Mouse (Mus musculus) forebrain, embryonic 11.5 days (tissue): ENCODE data around the gene Adamts17. TPM values are rescaled to one million over a fixed set of nuclear protein-coding genes. Genes with fewer than 3 reads are reported as not detected.

Source experiments
- ATAC-seq: fragments of 200-750 bp; cut with Nextera tagmentation; replicated peaks from 2 replicates; pipeline ENCODE4 v1.8.0; 2017; ENCODE audit warnings: moderate TSS enrichment; ENCODE audit not compliant: low FRiP score
- DNase-seq: peaks from one replicate; pipeline ENCODE4 v3.0.0-alpha.2; 2017; ENCODE audit warnings: low spot score
- H3K27ac ChIP-seq: fragments of 300-500 bp; sonication (generic); 2 replicates; pipeline ENCODE4 v1.5.1; 2014; ENCODE audit warnings: low read depth, low read length
- H3K27me3 ChIP-seq: fragments of 300-500 bp; sonication (generic); 2 replicates; pipeline ENCODE4 v1.6.1; 2014; ENCODE audit warnings: mild to moderate bottlenecking, low read length, mixed read lengths; ENCODE audit not compliant: control insufficient read depth, insufficient read depth
- H3K36me3 ChIP-seq: fragments of 300-500 bp; sonication (generic); 2 replicates; pipeline ENCODE4 v1.6.1; 2014; ENCODE audit warnings: mild to moderate bottlenecking, low read length, moderate library complexity, mixed read lengths; ENCODE audit not compliant: control insufficient read depth, insufficient read depth
- H3K4me1 ChIP-seq: fragments of 300-500 bp; sonication (generic); replicated peaks from 2 replicates; pipeline ENCODE4 v1.6.1; 2014; ENCODE audit warnings: low read length, mixed read lengths; ENCODE audit not compliant: control insufficient read depth, insufficient read depth
- H3K4me2 ChIP-seq: fragments of 300-500 bp; sonication (generic); 2 replicates; pipeline ENCODE4 v1.6.1; 2014; ENCODE audit warnings: low read depth, mild to moderate bottlenecking, low read length, moderate library complexity, mixed read lengths; ENCODE audit not compliant: severe bottlenecking
- H3K4me3 ChIP-seq: fragments of 300-500 bp; sonication (generic); 2 replicates; pipeline ENCODE4 v1.5.1; 2014; ENCODE audit warnings: low read depth, low read length
- H3K9ac ChIP-seq: fragments of 300-500 bp; sonication (generic); 2 replicates; pipeline ENCODE4 v1.6.1; 2014; ENCODE audit warnings: low read length
- H3K9me3 ChIP-seq: fragments of 300-500 bp; sonication (generic); 2 replicates; pipeline ENCODE4 v1.6.1; 2016; ENCODE audit warnings: low read length, mixed read lengths; ENCODE audit not compliant: control insufficient read depth
- WGBS: fragments of 180-500 bp; shearing (Covaris S2); extraction: QIAGEN DNeasy Blood & Tissue Kit; methylation state at CpG from one replicate; pipeline ENCODE4 v1.1.7; 2014; 5-methylcytosine and 5-hydroxymethylcytosine counted together
- polyA plus RNA-seq: library from polyadenylated mRNA; unstranded; fragments of >200 nt; fragmentation: Nextera tagmentation; extraction: Ambion mirVana; gene quantifications from 2 replicates; pipeline ENCODE4 v1.2.1, GENCODE M21; 2014

Gene Adamts17
- polyA plus RNA-seq, 1 experiment from 2014 or later = 0.72 TPM

DNA sequence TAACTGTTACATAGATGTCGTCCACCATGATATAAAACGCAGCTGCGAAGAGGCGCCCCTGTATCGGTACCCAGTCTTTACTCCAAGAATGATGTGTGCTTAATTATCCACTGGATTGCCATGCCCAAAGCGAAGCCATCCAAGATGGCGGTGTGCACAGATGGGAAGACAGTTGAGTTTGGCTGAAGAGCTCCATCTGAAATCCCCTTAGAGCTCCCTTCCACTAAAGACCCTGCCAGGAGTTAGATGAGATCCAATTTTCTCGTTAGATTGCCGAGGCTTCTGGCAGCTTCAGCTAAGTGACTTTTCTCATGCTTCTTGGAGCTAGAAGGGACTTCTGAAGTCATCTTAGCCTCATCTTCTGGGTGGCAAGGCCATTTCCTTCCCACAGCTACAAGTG, 136.8 kb downstream of the Adamts17 start:
- H3K36me3 ChIP-seq = no peaks in the 10 kb centered on the region
- H3K9ac ChIP-seq = no peak overlapping the region
- H3K27ac ChIP-seq = no peak overlapping the region
- H3K4me3 ChIP-seq = no peak overlapping the region
- H3K9me3 ChIP-seq = no peaks in the 10 kb centered on the region
- no peaks in the 10 kb centered on the region for H3K4me1 ChIP-seq
- WGBS = 96% methylated on average over 9 of the region's 9 CpGs
- DNase-seq = no peak
- ATAC-seq = no peak
- H3K27me3 ChIP-seq = no peaks in the 10 kb centered on the region
- no peak overlapping the region for H3K4me2 ChIP-seq

DNA sequence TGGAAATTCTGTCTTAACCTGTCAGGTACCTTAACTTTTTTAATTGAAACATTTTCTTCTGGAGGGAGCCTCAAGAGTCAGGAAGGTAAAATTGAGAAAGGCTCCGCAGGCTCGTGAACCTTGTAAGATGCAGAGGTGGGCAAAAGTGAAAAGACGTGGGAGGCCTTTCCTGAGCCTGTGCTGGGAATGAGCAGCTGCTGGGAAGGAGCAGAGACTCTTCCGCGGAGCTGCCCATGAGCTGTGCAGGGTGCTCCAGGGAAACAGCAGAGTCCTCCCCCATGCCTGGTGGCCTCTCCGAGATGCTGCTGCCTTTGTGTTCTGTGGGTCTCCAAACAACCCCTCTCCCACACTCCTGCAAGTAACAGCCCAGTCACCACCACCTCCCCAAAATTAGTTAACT, 142.1 kb downstream of the Adamts17 start:
- no peak overlapping the region for H3K4me3 ChIP-seq
- no peak overlapping the region for H3K27ac ChIP-seq
- no peaks in the 10 kb centered on the region for H3K27me3 ChIP-seq
- 87% methylated on average over 6 of the region's 6 CpGs for WGBS
- ATAC-seq = no peak
- DNase-seq = no peak
- no peaks in the 10 kb centered on the region for H3K36me3 ChIP-seq
- no peaks in the 10 kb centered on the region for H3K9me3 ChIP-seq
- no peak overlapping the region for H3K9ac ChIP-seq
- H3K4me2 ChIP-seq = no peak overlapping the region
- no peaks in the 10 kb centered on the region for H3K4me1 ChIP-seq

- no peak overlapping the region for H3K4me2 ChIP-seq
- no peak for DNase-seq
- H3K4me3 ChIP-seq = no peak overlapping the region
- H3K9me3 ChIP-seq = no peaks in the 10 kb centered on the region
- H3K9ac ChIP-seq = no peak overlapping the region
- ATAC-seq = no peak
- H3K27me3 ChIP-seq = no peaks in the 10 kb centered on the region
- no peaks in the 10 kb centered on the region for H3K4me1 ChIP-seq
- H3K27ac ChIP-seq = no peak overlapping the region
- H3K36me3 ChIP-seq = no peaks in the 10 kb centered on the region
- 83% methylated on average over 5 of the region's 5 CpGs for WGBS
These were observed 142.5 kb downstream of the Adamts17 start for GRCm38 (mm10) chr7:66982084-66982483.

DNA sequence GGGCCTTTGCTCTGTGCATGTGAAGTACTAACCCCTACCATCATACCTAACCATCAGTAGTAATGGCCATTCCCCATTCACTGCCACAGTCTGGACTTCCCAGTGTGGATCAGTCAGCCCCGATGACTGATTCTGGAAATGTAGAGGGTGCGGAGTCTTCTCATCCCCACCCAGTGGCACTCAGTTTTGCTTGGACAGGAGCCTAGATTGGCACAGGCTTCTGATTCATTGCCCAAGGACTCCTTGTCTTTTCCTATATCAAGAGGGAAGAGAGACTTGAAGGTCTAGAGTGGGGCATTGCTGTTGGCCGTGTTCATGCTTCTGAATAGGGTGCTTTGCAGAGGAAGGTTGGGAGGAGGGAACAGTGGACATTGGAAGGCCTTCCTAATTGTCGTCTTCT, 148.1 kb downstream of the Adamts17 start:
- H3K27me3 ChIP-seq = no peaks in the 10 kb centered on the region
- H3K4me1 ChIP-seq = no peaks in the 10 kb centered on the region
- no peak overlapping the region for H3K9ac ChIP-seq
- no peak overlapping the region for H3K27ac ChIP-seq
- no peaks in the 10 kb centered on the region for H3K36me3 ChIP-seq
- no peaks in the 10 kb centered on the region for H3K9me3 ChIP-seq
- DNase-seq (no peak), ATAC-seq (no peak)
- 90% methylated on average over 4 of the region's 4 CpGs for WGBS
- H3K4me2 ChIP-seq = no peak overlapping the region
- no peak overlapping the region for H3K4me3 ChIP-seq

DNA sequence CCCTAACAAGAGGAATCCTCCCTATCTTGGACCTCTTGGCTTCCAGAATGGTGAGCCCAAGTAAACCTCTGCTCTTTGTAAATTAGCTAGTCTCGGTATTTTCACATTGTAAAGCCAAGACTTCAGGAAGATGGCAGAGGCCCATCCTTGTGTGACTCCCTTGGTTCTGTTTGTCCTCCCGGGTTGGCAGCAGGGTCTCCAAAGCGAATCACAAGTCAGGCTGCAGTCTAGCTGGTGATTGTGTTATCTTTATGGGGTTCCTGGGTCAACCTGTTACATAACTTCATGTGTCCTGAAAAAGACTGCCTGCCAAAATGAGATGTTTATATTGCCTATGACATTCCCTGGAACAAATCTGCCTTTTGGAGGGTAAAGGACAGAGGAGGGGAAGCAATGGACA, 148.9 kb downstream of the Adamts17 start:
- H3K36me3 ChIP-seq = no peaks in the 10 kb centered on the region
- no peak overlapping the region for H3K9ac ChIP-seq
- H3K9me3 ChIP-seq = no peaks in the 10 kb centered on the region
- H3K4me3 ChIP-seq = no peak overlapping the region
- 90% methylated on average over 3 of the region's 3 CpGs for WGBS
- no peak overlapping the region for H3K27ac ChIP-seq
- DNase-seq = no peak
- no peak for ATAC-seq
- H3K27me3 ChIP-seq = no peaks in the 10 kb centered on the region
- H3K4me2 ChIP-seq = no peak overlapping the region
- no peaks in the 10 kb centered on the region for H3K4me1 ChIP-seq

DNA sequence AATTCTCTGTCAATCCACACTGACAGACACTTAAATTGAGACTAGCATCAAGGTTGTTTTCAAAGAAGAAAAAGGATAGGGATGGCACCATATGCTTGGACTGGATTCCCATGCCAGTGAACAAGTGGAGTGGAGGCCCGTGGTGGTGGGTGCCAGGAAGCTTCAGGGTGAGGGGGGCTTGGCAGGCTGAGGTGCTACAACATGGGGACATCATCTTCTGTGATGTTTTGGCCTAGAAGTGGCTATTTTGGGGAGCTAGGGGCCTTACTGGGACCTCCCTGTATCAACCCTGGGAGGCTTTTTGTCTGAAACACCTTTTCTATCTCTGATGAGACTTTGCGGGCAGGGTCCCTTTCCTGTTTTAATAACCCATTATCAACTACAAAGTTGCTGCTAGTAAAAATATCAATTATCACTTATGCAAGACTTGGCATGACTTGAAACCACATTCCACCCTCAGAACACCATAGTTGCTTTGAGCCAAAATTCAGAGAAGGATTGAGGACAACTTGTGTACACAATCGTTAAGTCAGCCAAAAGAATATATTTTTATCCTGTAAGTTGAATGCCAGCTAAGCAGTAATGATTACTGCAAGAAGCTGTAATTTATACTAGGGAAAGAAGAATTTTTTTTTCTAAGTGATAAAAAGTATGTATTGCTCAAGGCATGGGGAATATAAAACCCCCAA, 150.0 kb downstream of the Adamts17 start:
- H3K4me1 ChIP-seq = no peaks in the 10 kb centered on the region
- H3K4me2 ChIP-seq = no peak overlapping the region
- ATAC-seq (no peak), DNase-seq (no peak)
- 88% methylated on average over 3 of the region's 3 CpGs for WGBS
- no peaks in the 10 kb centered on the region for H3K9me3 ChIP-seq
- no peaks in the 10 kb centered on the region for H3K27me3 ChIP-seq
- no peak overlapping the region for H3K27ac ChIP-seq
- H3K4me3 ChIP-seq = no peak overlapping the region
- H3K9ac ChIP-seq = no peak overlapping the region
- H3K36me3 ChIP-seq = no peaks in the 10 kb centered on the region

GRCm38 (mm10) chr7:66998821-66999220, 159.3 kb downstream of the Adamts17 start:
- H3K9ac ChIP-seq = no peak overlapping the region
- no peaks in the 10 kb centered on the region for H3K27me3 ChIP-seq
- ATAC-seq (no peak), DNase-seq (no peak)
- WGBS = 89% methylated on average over 6 of the region's 6 CpGs
- no peaks in the 10 kb centered on the region for H3K4me1 ChIP-seq
- H3K4me3 ChIP-seq = no peak overlapping the region
- no peak overlapping the region for H3K27ac ChIP-seq
- no peaks in the 10 kb centered on the region for H3K9me3 ChIP-seq
- H3K4me2 ChIP-seq = no peak overlapping the region
- no peaks in the 10 kb centered on the region for H3K36me3 ChIP-seq

- Histone ChIP-seq H3K9me3 (no peaks in the 10 kb centered on the region), H3K4me1 (no peaks in the 10 kb centered on the region), H3K4me3 (no peak overlapping the region), H3K27ac (no peak overlapping the region), H3K27me3 (no peaks in the 10 kb centered on the region), H3K36me3 (no peaks in the 10 kb centered on the region), H3K4me2 (no peak overlapping the region), H3K9ac (no peak overlapping the region)
- ATAC-seq = no peak
- 57% methylated on average over 1 of the region's 1 CpGs for WGBS
- no peak for DNase-seq
These were observed 164.1 kb downstream of the Adamts17 start for GRCm38 (mm10) chr7:67003648-67004047.

DNA sequence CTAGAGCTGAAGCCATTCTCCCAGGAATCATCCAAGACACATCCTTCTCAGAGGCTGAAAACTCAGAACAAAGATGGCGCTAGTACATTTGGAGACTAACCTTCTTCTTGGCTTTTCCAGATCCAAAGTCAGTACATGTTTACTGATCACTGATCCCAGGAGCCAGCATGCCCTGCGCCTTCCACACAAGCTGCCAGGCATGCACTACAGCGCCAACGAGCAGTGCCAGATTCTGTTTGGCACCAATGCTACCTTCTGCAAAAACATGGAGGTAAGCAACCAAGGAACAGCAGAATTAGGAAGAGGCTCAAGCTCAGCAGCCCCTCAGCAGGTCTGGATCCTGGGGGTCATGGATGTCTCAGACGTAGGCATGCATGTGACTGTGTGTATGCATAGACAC, 164.7 kb downstream of the Adamts17 start:
- no peak overlapping the region for H3K9ac ChIP-seq
- H3K4me1 ChIP-seq = no peaks in the 10 kb centered on the region
- no peaks in the 10 kb centered on the region for H3K9me3 ChIP-seq
- DNase-seq = no peak
- WGBS = 93% methylated on average over 5 of the region's 5 CpGs
- no peak overlapping the region for H3K27ac ChIP-seq
- H3K4me2 ChIP-seq = no peak overlapping the region
- no peak overlapping the region for H3K4me3 ChIP-seq
- H3K27me3 ChIP-seq = no peaks in the 10 kb centered on the region
- no peaks in the 10 kb centered on the region for H3K36me3 ChIP-seq
- no peak for ATAC-seq
